Mouse (Mus musculus) urinary bladder, adult 2 months (tissue): ENCODE data around the gene Gm15319. TPM values are rescaled to one million over a fixed set of nuclear protein-coding genes. Genes with fewer than 3 reads are reported as not detected.
A peak's percentile ranks its signal among the peaks of the same experiment; 100 is the strongest.
"Not testable (repeated sequence)": the region's sequence is repeated elsewhere in the genome, so short reads cannot be mapped to it uniquely, and the experiment has no call there.

Source experiments
- DNase-seq: peaks from one replicate; pipeline ENCODE4 v3.0.0; 2022; ENCODE audit warnings: low spot score
- polyA plus RNA-seq: library from polyadenylated mRNA; depleted of rRNA; stranded (reverse); fragments of >200 nt; gene quantifications from 2 replicates; pipeline ENCODE4 v1.2.3, GENCODE M21; 2012

Gm15319 gene
- polyA plus RNA-seq, 1 experiment = 0.04 TPM

DNA sequence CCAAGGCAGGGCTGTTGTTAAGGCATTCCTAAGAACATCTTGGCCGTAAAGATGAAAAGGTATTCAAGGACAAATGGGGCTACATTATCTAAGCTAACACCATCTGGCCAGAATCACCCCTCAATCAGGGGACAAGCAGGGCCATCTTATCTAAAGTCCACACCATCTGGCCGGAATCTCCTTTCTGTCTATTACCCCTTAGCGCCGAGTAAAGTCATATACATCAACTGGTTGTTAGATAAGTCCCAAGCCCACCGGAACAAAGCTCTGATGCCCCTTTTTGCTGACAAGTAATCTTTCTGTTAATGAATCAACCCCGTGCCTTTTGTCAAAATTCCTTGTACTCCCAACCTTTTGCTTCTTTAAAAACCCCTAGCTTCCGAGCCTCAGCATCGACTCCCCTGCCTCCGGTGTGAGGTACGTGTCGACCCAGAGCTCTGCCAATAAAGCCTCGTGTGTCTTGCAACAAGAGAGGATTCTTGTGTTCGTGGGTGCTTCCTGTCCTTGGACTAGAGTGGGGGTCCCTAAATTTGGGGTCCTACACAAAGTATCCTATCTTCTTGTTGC lies 65.0 kb downstream of the Gm15319 start:
- peak; percentile 56 for DNase-seq

GRCm38 (mm10) chr8:20296803-20297702 lies 66.0 kb downstream of the Gm15319 start:
- peak; percentile 68 for DNase-seq

GRCm38 (mm10) chr8:20295881-20296280 lies 67.1 kb downstream of the Gm15319 start:
- DNase-seq = not testable (repeated sequence)

DNA sequence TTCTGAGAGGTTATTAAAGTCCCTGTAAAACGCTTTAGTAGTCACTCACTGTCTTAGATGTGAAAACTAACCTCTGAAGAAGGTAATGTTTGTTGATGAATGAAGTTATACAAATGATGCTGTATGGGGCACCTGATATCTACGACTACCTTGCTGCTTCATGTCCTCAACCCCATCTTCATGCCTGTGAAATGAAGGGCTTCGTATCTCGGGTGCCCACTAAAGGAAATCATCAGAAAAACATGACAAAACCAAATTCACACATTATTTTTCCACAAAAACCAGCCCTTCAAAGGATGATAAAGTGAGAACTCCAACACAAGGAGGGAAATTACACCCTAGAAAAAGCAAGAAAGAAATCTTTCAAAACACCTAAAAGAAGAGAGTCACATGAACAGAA lies 68.2 kb downstream of the Gm15319 start:
- DNase-seq = not testable (repeated sequence)

GRCm38 (mm10) chr8:20293966-20294365 lies 69.0 kb downstream of the Gm15319 start:
- DNase-seq = not testable (repeated sequence)

DNA sequence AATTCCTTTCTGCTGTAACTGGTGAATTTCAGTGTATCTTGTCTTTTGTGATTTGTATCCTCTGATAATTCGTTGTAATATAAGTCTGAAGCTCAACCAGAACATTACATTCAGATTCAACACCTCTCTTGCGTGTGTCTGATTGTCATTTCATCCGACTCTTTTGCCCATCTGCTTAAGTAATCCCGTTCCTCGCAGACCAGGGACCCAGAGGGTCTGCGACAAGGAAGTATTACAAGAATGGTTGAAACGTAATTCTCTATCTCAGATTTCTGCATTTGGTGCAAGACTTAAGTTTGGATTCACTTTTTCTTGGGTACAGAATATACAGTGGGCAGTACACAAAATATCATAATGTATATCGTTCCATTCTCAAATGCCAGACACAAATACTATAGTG lies 73.0 kb downstream of the Gm15319 start:
- not testable (repeated sequence) for DNase-seq

GRCm38 (mm10) chr8:20288878-20289277 lies 74.1 kb downstream of the Gm15319 start:
- DNase-seq = not testable (repeated sequence)

DNA sequence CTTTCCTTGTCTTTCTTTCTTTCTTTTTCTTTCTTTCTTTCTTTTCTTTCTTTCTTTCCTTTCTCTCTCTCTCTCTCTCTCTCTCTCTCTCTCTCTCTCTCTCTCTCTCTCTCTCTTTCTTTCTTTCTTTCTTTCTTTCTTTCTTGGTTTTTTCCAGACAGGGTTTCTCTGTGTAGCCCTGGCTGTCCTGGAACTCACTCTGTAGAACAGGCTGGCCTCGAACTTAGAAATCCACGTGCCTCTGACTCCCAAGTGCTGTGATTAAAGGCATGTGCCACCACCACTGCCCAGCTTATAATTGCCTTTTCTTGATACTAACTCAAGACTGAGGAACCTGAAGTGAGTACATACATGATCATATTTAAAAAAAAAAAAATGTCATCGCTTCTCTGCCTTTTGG lies 75.3 kb downstream of the Gm15319 start:
- DNase-seq = not testable (repeated sequence)
